Mouse (Mus musculus) liver, adult 2 months (tissue): ENCODE measurements around the gene Rtn4rl2. TPM values are rescaled to one million over a fixed set of nuclear protein-coding genes. Genes with fewer than 3 reads are reported as not detected.

Experiments used
- DNase-seq: peaks from one replicate; pipeline ENCODE4 v3.0.0-alpha.2; 2011; ENCODE audit warnings: low read depth, low spot score; ENCODE audit errors: extremely low read depth
- H3K27ac ChIP-seq: fragments of 200-500 bp; replicated peaks from 2 replicates; pipeline ENCODE4 v1.5.1; 2012; ENCODE audit warnings: low read depth, mild to moderate bottlenecking, control low read depth, inconsistent platforms, low read length; ENCODE audit not compliant: insufficient read depth
- H3K27me3 ChIP-seq: fragments of 200-500 bp; 2 replicates; pipeline ENCODE4 v1.6.1; 2012; ENCODE audit warnings: mild to moderate bottlenecking, moderate library complexity, low read length, inconsistent platforms; ENCODE audit not compliant: control insufficient read depth, insufficient read depth
- H3K36me3 ChIP-seq: fragments of 200-500 bp; 2 replicates; pipeline ENCODE4 v1.6.1; 2012; ENCODE audit warnings: low read length, inconsistent platforms; ENCODE audit not compliant: control insufficient read depth, insufficient read depth
- H3K4me1 ChIP-seq: fragments of 200-500 bp; 2 replicates; pipeline ENCODE4 v1.6.1; 2011; ENCODE audit warnings: low read length; ENCODE audit not compliant: control insufficient read depth, insufficient read depth
- H3K4me3 ChIP-seq: fragments of 200-500 bp; 2 replicates; pipeline ENCODE4 v1.5.1; 2011; ENCODE audit warnings: low read depth, mild to moderate bottlenecking, control low read depth, low read length, moderate library complexity; ENCODE audit not compliant: insufficient read depth
- H3K79me2 ChIP-seq: fragments of 200-500 bp; 2 replicates; pipeline ENCODE4 v1.6.1; 2012; ENCODE audit warnings: inconsistent platforms, mild to moderate bottlenecking, low read length, moderate library complexity; ENCODE audit not compliant: control insufficient read depth, insufficient read depth
- H3K9ac ChIP-seq: fragments of 200-500 bp; 2 replicates; pipeline ENCODE4 v1.6.1; 2012; ENCODE audit warnings: low read depth, mild to moderate bottlenecking, control low read depth, inconsistent platforms, low read length
- CTCF ChIP-seq: fragments of 200-500 bp; IDR thresholded peaks from 2 replicates; pipeline ENCODE4 v1.5.1; 2011; ENCODE audit warnings: low read depth, low read length, control low read depth
- POLR2A ChIP-seq: fragments of 200-500 bp; IDR thresholded peaks from 2 replicates; pipeline ENCODE4 v1.6.1; 2011; ENCODE audit warnings: low read length, control low read depth; ENCODE audit not compliant: insufficient read depth; ENCODE audit errors: extremely low read depth
- WGBS: fragments of 180-500 bp; shearing (Covaris S2); methylation state at CpG from one replicate; pipeline ENCODE4 v1.1.7; 2018; 5-methylcytosine and 5-hydroxymethylcytosine counted together
- polyA plus RNA-seq: library from polyadenylated mRNA; depleted of rRNA; stranded (reverse); fragments of >200 nt; gene quantifications from 2 replicates; pipeline ENCODE4 v1.2.3, GENCODE M21; 2012
- total RNA-seq: library from RNA; depleted of rRNA; stranded (reverse); fragments of >200 nt; gene quantifications from 2 replicates; pipeline ENCODE4 v1.2.3, GENCODE M21; 2014

The Rtn4rl2 gene
- total and polyA plus RNA-seq, 2 experiments, result 0.50 TPM; not detected in 1

DNA sequence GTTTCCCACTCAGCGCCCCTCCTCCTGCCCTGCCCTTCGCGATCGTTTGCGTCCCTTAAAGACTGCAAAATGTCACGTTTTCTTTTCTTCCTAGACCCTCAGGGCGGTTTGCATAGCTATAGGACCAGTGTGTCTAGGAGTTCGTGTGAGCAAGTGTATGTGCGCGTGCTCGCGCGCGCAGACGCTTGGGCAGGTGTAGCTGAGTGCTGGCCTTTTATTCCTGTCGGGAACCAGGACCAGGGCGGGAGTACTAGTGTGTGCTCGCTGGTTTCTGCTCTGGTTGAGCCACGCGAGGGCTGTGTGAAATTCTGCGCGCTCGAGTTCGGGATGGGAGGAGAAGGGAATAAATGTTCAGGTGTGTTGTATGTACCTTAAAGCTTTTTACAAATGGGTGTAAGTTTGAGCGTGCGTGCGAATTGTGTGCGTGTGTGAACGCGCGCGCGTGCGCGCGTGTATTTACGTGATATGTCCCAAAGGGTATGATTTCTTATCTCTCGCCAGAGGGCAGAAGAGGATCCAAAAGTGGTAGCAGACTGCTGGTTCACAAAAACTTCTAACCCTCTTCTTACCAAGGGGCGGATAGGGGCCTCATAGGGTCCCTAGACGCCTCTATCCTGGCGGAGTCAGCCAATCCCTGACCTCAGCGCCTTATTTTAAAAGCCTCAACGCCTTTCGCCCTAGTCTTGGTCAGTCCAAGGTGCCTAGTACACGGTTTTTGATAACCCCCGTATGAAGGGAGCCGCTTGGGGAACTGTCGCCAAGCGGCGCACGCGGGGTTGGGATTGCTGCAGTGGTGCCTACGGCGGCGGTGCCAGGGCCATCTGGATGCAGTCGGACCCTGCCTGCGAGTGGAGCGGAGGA, 1.1 kb upstream of the Rtn4rl2 start:
- peaks cover 11% of the 10 kb centered on the region for H3K27me3 ChIP-seq
- no peak for DNase-seq
- TF ChIP-seq POLR2A (no peak), CTCF (no peak)

GRCm38 (mm10) chr2:84886821-84887281, 341 bp upstream of the Rtn4rl2 start:
- Histone ChIP-seq H3K9ac (peak overlapping the region; percentile 60), H3K4me3 (peak overlapping the region; percentile 67), H3K36me3 (no peaks in the 10 kb centered on the region), H3K27me3 (peaks cover 11% of the 10 kb centered on the region), H3K79me2 (no peaks in the 10 kb centered on the region), H3K27ac (no peak overlapping the region), H3K4me1 (peaks cover 14% of the 10 kb centered on the region; the same call in 1 of the 2 replicates)
- no peak for DNase-seq
- 2% methylated on average over 31 of the region's 39 CpGs for WGBS
- TF ChIP-seq CTCF (no peak), POLR2A (no peak)

More for the DNA sequence above, 1.1 kb upstream of the Rtn4rl2 start:
- H3K27ac ChIP-seq, result no peak overlapping the region
- no peaks in the 10 kb centered on the region for H3K79me2 ChIP-seq
- H3K36me3 ChIP-seq, result no peaks in the 10 kb centered on the region
- H3K4me3 ChIP-seq, result peak overlapping the region; percentile 67
- H3K4me1 ChIP-seq, result peaks cover 14% of the 10 kb centered on the region; the same call in 1 of the 2 replicates
- peak overlapping the region; percentile 46; the same call in 1 of the 2 replicates for H3K9ac ChIP-seq
- 2% methylated on average over 58 of the region's 58 CpGs for WGBS

DNA sequence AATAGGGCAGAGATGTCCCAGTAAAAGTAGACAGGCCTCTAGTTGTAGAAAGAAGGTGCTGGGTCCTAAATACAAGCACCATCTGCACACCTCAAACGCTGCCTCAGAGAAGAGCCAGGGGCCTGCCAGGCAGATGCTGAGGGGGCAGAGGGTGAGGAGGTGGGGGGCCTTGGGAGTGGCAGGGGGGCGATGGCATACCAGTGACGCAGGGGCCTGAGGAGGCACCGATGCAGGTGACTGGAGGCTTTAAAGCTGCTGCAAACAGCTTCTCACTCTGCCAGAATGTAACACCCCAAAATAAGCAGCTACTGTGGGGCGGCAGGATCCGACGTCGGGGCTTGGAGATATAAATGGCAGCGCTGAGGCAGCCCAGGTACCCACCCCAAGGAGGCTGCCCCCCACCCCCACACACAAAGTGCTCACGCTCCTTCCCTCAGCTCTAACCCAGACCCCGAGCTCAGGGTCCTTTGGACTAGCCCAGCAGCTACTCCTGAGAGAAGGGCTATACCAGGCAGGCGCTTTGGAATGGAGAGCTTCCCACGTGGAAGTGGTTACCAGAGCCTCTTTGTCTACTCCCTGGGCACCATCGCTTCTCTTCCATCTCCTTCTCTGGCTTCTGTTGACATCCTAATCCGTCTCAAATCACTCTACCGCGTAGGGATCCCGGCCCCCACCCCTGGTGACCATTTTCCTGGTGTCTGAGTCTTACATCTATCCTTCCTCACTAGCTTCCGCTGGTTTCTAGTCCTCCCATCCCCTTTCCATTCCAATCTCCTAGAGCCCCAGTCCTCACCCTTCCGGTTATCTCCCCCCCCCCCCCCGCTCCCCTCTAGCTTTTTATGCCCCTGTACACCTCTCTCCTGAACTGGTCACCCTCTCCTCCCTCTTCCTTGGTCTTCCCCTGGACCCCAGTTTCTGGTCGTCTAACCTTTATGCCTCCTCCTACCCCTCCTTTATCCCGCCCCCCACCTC, 1.1 kb downstream of the Rtn4rl2 start:
- Histone ChIP-seq H3K4me1 (peaks cover 14% of the 10 kb centered on the region; the same call in 1 of the 2 replicates), H3K9ac (no peak overlapping the region), H3K79me2 (no peaks in the 10 kb centered on the region), H3K4me3 (no peak overlapping the region), H3K27me3 (peaks cover 11% of the 10 kb centered on the region), H3K27ac (no peak overlapping the region), H3K36me3 (no peaks in the 10 kb centered on the region)
- TF ChIP-seq CTCF (no peak), POLR2A (no peak)
- 32% methylated on average over 23 of the region's 23 CpGs for WGBS
- no peak for DNase-seq

GRCm38 (mm10) chr2:84884611-84885010, 1.9 kb downstream of the Rtn4rl2 start:
- no peak overlapping the region for H3K9ac ChIP-seq
- 37% methylated on average over 4 of the region's 4 CpGs for WGBS
- H3K79me2 ChIP-seq, result no peaks in the 10 kb centered on the region
- H3K27ac ChIP-seq, result no peak overlapping the region
- peaks cover 14% of the 10 kb centered on the region; the same call in 1 of the 2 replicates for H3K4me1 ChIP-seq
- no peak overlapping the region for H3K4me3 ChIP-seq
- no peaks in the 10 kb centered on the region for H3K36me3 ChIP-seq
- peaks cover 11% of the 10 kb centered on the region for H3K27me3 ChIP-seq
- DNase-seq, result no peak
- no peak for TF ChIP-seq POLR2A
- TF ChIP-seq CTCF, result no peak

- TF ChIP-seq POLR2A, result no peak
- no peak for TF ChIP-seq CTCF
- Histone ChIP-seq H3K27me3 (peaks cover 11% of the 10 kb centered on the region), H3K27ac (no peak overlapping the region), H3K79me2 (no peaks in the 10 kb centered on the region), H3K4me3 (no peak overlapping the region), H3K36me3 (no peaks in the 10 kb centered on the region), H3K4me1 (peaks cover 14% of the 10 kb centered on the region; the same call in 1 of the 2 replicates), H3K9ac (no peak overlapping the region)
- 94% methylated on average over 4 of the region's 4 CpGs for WGBS
- DNase-seq, result no peak
These were observed 2.6 kb downstream of the Rtn4rl2 start for GRCm38 (mm10) chr2:84883942-84884341.
